Mouse (Mus musculus): Measurements from ENCODE around the gene Olfr1424.

- no peak for TF ChIP-seq CTCF (IDR thresholded peaks at IDR 0.05; ENCODE audit: low read depth, low read length)
- TF ChIP-seq POLR2A (IDR thresholded peaks at IDR 0.05; ENCODE audit: borderline replicate concordance, low read depth, low read length), result no peak
These were observed 46.8 kb downstream of the Olfr1424 start for GRCm38 (mm10) chr19:12015708-12016107.

Measured in bone marrow macrophage, adult 2 months (primary cell).